Mouse (Mus musculus): ENCODE data around the gene Zfp639. TPM values are rescaled to one million over a fixed set of nuclear protein-coding genes. Genes with fewer than 3 reads are reported as not detected.

Zfp639 gene
- polyA plus RNA-seq (2014; fragmentation: Nextera tagmentation; extraction: Ambion mirVana): 44.9 and 47.2 TPM in 2 replicates

DNA sequence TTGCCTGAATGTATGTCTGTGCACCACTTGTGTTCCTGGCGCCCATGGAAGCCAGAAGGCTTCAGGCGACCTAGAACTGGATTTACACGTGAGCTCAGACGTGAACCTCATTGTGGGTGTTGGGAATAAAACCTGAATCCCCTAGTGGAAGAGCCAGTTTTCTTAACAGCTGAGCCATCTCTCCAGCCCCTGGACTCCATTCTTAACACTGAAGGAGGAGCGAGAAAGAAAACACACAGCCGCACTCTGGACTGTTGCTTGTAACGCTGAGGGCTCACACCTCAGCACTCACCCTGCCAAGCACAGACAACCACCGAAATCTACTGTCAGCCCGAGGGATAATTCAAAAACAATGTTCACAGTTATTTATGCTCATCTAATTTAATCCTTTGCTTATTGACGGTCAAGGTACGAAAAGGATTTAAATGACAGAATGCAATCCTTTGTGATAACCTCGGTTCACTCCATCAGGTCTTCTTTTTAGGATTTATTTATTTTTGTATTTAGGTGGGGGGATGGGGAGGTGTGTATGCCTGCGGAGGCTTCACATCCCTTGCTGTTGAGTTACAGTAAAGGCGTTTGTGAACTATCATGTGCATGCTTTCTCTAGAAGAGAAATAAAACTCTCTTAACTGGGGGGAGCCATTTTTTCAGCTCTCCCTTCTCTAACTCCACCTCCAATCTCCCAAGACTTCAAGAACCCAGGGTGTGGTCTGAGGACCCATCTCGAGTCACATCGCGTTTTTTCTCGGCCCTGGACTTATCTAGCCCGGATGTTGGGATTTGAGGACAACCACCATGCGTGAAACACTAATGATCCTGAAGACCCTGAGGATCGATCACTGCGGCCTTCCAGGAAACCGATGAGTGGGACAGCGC, at the start of gene Zfp639:
Gene Zfp639 (plus strand): TSS at position 764 of the 879 bp plus-strand sequence.
- H3K9ac ChIP-seq (replicated peaks; ENCODE audit: low read depth, low read length): peak within 1 kb of the TSS; percentile 95
- WGBS: 9% methylated on average over 24 of the region's 24 CpGs
- H3K4me1 ChIP-seq (ENCODE audit: control insufficient read depth, insufficient read depth, low read length): peaks cover 17% of the 10 kb centered on the region
- peak within 1 kb of the TSS; percentile 62 for H3K27ac ChIP-seq (ENCODE audit: low read depth, low read length)
- H3K27me3 ChIP-seq (ENCODE audit: control insufficient read depth, insufficient read depth, low read length): no peaks in the 10 kb centered on the region
- H3K4me3 ChIP-seq (ENCODE audit: low read depth, low read length): peak within 1 kb of the TSS; percentile 88
- no peaks in the 10 kb centered on the region for H3K9me3 ChIP-seq (ENCODE audit: control insufficient read depth, low read length)
- ATAC-seq (ENCODE audit: low read depth): peak; percentile 18; the same call in 1 of the 2 replicates
- no peaks in the 10 kb centered on the region; the same call in 1 of the 2 replicates for H3K36me3 ChIP-seq (ENCODE audit: control insufficient read depth, insufficient read depth, low read length)
- peak within 1 kb of the TSS; percentile 87 for H3K4me2 ChIP-seq (ENCODE audit: low read depth, low read length)

- ATAC-seq (ENCODE audit: low read depth): no peak
- no peak overlapping the region for H3K4me2 ChIP-seq (ENCODE audit: low read depth, low read length)
- no peaks in the 10 kb centered on the region for H3K27me3 ChIP-seq (ENCODE audit: control insufficient read depth, insufficient read depth, low read length)
- H3K36me3 ChIP-seq (ENCODE audit: control insufficient read depth, insufficient read depth, low read length): peaks cover 10% of the 10 kb centered on the region
- H3K4me3 ChIP-seq (ENCODE audit: low read depth, low read length): no peak overlapping the region
- no peak overlapping the region for H3K9ac ChIP-seq (replicated peaks; ENCODE audit: low read depth, low read length)
- WGBS: 97% methylated on average over 4 of the region's 4 CpGs
- H3K4me1 ChIP-seq (ENCODE audit: control insufficient read depth, insufficient read depth, low read length): no peaks in the 10 kb centered on the region
- no peaks in the 10 kb centered on the region for H3K9me3 ChIP-seq (ENCODE audit: control insufficient read depth, low read length)
- no peak overlapping the region for H3K27ac ChIP-seq (ENCODE audit: low read depth, low read length)
Observed at GRCm38 (mm10) chr3:32467321-32467720, 42.7 kb upstream of the Zfp639 start.

DNA sequence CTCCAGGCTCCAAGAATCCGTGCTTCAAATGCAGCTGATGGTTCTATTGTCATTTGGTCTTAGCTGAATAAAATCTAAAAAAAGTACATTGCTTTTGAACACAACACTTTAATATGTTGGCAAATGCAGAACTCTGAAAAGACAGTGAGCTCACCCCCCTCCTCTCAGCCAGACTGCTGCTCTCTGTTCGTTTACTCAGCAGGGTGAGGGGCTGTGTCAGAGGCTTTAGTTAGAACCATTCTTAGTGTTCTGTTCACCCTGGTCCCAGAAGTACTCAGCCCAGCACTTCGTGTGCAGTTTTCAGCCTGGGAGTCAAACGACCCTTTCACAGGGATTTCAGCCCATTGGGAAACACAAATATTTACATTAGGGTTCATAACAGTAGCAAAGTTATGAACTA, 41.6 kb upstream of the Zfp639 start:
- ATAC-seq (ENCODE audit: low read depth): no peak
- WGBS: 71% methylated on average over 4 of the region's 4 CpGs

GRCm38 (mm10) chr3:32470449-32470848, 39.6 kb upstream of the Zfp639 start:
- WGBS: 63% methylated on average over 7 of the region's 7 CpGs
- Histone ChIP-seq H3K4me3 (ENCODE audit: low read depth, low read length) (no peak overlapping the region), H3K4me2 (ENCODE audit: low read depth, low read length) (no peak overlapping the region), H3K4me1 (ENCODE audit: control insufficient read depth, insufficient read depth, low read length) (no peaks in the 10 kb centered on the region), H3K9me3 (ENCODE audit: control insufficient read depth, low read length) (no peaks in the 10 kb centered on the region), H3K36me3 (ENCODE audit: control insufficient read depth, insufficient read depth, low read length) (no peaks in the 10 kb centered on the region), H3K9ac (replicated peaks; ENCODE audit: low read depth, low read length) (no peak overlapping the region), H3K27me3 (ENCODE audit: control insufficient read depth, insufficient read depth, low read length) (no peaks in the 10 kb centered on the region), H3K27ac (ENCODE audit: low read depth, low read length) (no peak overlapping the region)
- no peak for ATAC-seq (ENCODE audit: low read depth)

More for the DNA sequence above, 41.6 kb upstream of the Zfp639 start:
- Histone ChIP-seq H3K36me3 (ENCODE audit: control insufficient read depth, insufficient read depth, low read length) (no peaks in the 10 kb centered on the region; the same call in 1 of the 2 replicates), H3K27me3 (ENCODE audit: control insufficient read depth, insufficient read depth, low read length) (no peaks in the 10 kb centered on the region), H3K4me3 (ENCODE audit: low read depth, low read length) (no peak overlapping the region), H3K9ac (replicated peaks; ENCODE audit: low read depth, low read length) (no peak overlapping the region), H3K4me1 (ENCODE audit: control insufficient read depth, insufficient read depth, low read length) (no peaks in the 10 kb centered on the region), H3K4me2 (ENCODE audit: low read depth, low read length) (no peak overlapping the region), H3K27ac (ENCODE audit: low read depth, low read length) (no peak overlapping the region), H3K9me3 (ENCODE audit: control insufficient read depth, low read length) (no peaks in the 10 kb centered on the region)

- no peaks in the 10 kb centered on the region for H3K4me1 ChIP-seq (ENCODE audit: control insufficient read depth, insufficient read depth, low read length)
- no peaks in the 10 kb centered on the region for H3K9me3 ChIP-seq (ENCODE audit: control insufficient read depth, low read length)
- peak; percentile 26; the same call in 1 of the 2 replicates for ATAC-seq (ENCODE audit: low read depth)
- H3K9ac ChIP-seq (replicated peaks; ENCODE audit: low read depth, low read length): no peak overlapping the region
- 77% methylated on average over 6 of the region's 6 CpGs for WGBS
- no peak overlapping the region for H3K4me2 ChIP-seq (ENCODE audit: low read depth, low read length)
- no peak overlapping the region for H3K27ac ChIP-seq (ENCODE audit: low read depth, low read length)
- H3K27me3 ChIP-seq (ENCODE audit: control insufficient read depth, insufficient read depth, low read length): no peaks in the 10 kb centered on the region
- H3K36me3 ChIP-seq (ENCODE audit: control insufficient read depth, insufficient read depth, low read length): no peaks in the 10 kb centered on the region
- H3K4me3 ChIP-seq (ENCODE audit: low read depth, low read length): no peak overlapping the region
Observed at GRCm38 (mm10) chr3:32471098-32471497, 39.0 kb upstream of the Zfp639 start.

DNA sequence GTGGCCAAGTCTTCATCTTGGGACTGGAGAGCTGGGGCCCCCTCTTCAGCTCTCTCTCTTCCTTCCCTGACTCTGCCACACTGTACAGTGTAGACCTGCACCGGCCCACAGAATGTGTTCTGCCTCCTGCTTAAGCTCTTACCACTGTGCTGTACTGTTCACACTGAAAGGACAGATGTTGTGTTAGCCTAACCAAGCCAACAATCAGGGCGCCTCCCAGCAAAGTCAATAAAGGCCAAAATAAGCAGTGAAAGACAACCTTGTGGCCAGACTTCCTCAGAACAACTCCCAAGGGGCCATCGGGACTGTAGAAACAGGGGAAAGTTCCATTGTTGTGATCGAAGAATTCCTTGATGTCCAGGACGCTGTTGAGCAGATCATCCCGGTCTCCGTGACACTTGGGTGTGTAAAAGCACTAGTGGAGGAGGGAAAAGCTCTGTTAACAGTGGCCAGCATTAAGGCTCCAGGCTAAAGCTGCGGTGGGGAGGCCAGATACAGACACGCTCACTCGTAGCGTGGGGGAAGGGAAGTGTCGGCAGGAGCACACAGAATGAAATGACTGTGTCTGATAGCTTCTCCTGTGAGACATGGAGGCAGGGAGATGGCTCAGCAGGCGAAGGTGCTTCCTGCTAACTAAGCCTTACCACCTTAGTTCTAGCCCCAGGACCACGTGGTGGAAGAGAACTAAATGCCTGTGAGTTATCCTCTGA, 37.7 kb upstream of the Zfp639 start:
- ATAC-seq (ENCODE audit: low read depth): peak; percentile 47; the same call in 1 of the 2 replicates
- no peaks in the 10 kb centered on the region for H3K4me1 ChIP-seq (ENCODE audit: control insufficient read depth, insufficient read depth, low read length)

DNA sequence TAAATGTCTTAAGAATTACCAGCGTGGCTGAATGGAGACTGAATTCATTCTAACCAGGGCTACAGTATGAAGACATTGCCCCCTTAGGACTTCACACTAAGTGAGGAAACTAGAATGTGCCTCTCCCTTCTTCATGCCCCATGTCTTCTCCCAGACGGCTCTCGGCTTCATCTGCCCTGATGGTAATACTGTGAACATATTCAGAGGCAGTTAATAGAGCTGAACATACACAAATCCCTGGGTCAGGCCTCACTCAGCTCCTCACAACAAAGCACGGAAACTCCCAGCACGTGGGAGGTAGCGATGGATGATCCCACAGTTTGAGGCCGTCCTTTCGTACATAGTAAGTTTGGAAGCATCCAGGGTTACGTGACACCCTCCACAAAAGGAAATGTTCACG, 36.9 kb upstream of the Zfp639 start:
- no peak for ATAC-seq (ENCODE audit: low read depth)
- 74% methylated on average over 10 of the region's 10 CpGs for WGBS
- H3K27me3 ChIP-seq (ENCODE audit: control insufficient read depth, insufficient read depth, low read length): no peaks in the 10 kb centered on the region

More for the DNA sequence above, 37.7 kb upstream of the Zfp639 start:
- no peaks in the 10 kb centered on the region for H3K36me3 ChIP-seq (ENCODE audit: control insufficient read depth, insufficient read depth, low read length)
- no peak overlapping the region for H3K9ac ChIP-seq (replicated peaks; ENCODE audit: low read depth, low read length)
- no peak overlapping the region for H3K27ac ChIP-seq (ENCODE audit: low read depth, low read length)
- no peaks in the 10 kb centered on the region for H3K9me3 ChIP-seq (ENCODE audit: control insufficient read depth, low read length)
- 73% methylated on average over 14 of the region's 14 CpGs for WGBS
- no peak overlapping the region for H3K4me3 ChIP-seq (ENCODE audit: low read depth, low read length)
- H3K4me2 ChIP-seq (ENCODE audit: low read depth, low read length): no peak overlapping the region
- no peaks in the 10 kb centered on the region for H3K27me3 ChIP-seq (ENCODE audit: control insufficient read depth, insufficient read depth, low read length)

DNA sequence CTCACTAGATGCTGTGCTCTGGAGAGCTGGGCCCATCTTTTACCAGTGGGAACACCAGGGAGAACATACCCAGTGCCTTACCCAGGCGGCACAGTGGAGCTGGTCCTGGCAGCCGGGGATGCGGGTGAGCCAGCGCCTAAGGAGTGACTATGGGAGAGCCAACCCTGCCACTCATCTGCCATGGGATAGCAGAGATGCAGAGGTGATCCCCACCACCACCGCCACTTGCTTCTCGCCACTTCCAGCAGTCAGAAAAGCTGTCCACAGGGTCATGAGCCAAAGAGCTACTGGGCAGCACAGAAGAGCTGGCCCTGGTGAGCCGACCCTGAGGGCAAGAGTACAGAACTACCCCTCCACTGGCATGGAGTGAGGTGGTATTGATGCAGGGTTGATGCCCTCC, 30.1 kb upstream of the Zfp639 start:
- WGBS: 87% methylated on average over 7 of the region's 7 CpGs
- Histone ChIP-seq H3K9me3 (ENCODE audit: control insufficient read depth, low read length) (no peaks in the 10 kb centered on the region), H3K36me3 (ENCODE audit: control insufficient read depth, insufficient read depth, low read length) (no peaks in the 10 kb centered on the region), H3K4me1 (ENCODE audit: control insufficient read depth, insufficient read depth, low read length) (no peaks in the 10 kb centered on the region), H3K4me3 (ENCODE audit: low read depth, low read length) (no peak overlapping the region), H3K9ac (replicated peaks; ENCODE audit: low read depth, low read length) (no peak overlapping the region), H3K27me3 (ENCODE audit: control insufficient read depth, insufficient read depth, low read length) (no peaks in the 10 kb centered on the region), H3K27ac (ENCODE audit: low read depth, low read length) (no peak overlapping the region), H3K4me2 (ENCODE audit: low read depth, low read length) (no peak overlapping the region)
- ATAC-seq (ENCODE audit: low read depth): no peak

More for the DNA sequence above, 36.9 kb upstream of the Zfp639 start:
- H3K9me3 ChIP-seq (ENCODE audit: control insufficient read depth, low read length): no peaks in the 10 kb centered on the region
- no peak overlapping the region for H3K4me2 ChIP-seq (ENCODE audit: low read depth, low read length)
- H3K4me1 ChIP-seq (ENCODE audit: control insufficient read depth, insufficient read depth, low read length): no peaks in the 10 kb centered on the region
- no peak overlapping the region for H3K27ac ChIP-seq (ENCODE audit: low read depth, low read length)
- no peaks in the 10 kb centered on the region for H3K36me3 ChIP-seq (ENCODE audit: control insufficient read depth, insufficient read depth, low read length)
- H3K9ac ChIP-seq (replicated peaks; ENCODE audit: low read depth, low read length): no peak overlapping the region
- no peak overlapping the region for H3K4me3 ChIP-seq (ENCODE audit: low read depth, low read length)

DNA sequence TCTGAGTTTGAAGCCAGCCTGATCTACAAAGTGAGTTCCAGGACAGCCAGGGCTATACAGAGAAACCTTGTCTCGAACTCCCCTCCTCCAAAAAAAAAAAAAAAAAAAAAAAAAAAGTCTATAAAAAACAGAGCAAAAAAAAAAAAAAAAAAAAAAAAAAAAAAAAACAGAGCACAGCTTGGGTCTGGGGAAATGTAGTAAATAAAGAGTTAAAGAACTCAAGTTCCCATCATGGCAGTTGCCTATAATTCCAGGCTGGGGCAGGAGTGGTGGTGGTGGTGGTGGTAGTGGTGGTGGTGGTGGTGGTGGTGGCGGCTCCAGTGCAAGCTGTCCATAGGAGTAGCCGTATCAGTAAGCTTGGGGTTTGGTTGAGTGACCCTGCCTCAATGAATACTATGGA, 27.0 kb upstream of the Zfp639 start:
- no peak overlapping the region for H3K27ac ChIP-seq (ENCODE audit: low read depth, low read length)
- H3K4me1 ChIP-seq (ENCODE audit: control insufficient read depth, insufficient read depth, low read length): no peaks in the 10 kb centered on the region
- no peak for ATAC-seq (ENCODE audit: low read depth)
- no peaks in the 10 kb centered on the region for H3K36me3 ChIP-seq (ENCODE audit: control insufficient read depth, insufficient read depth, low read length)
- H3K9me3 ChIP-seq (ENCODE audit: control insufficient read depth, low read length): no peaks in the 10 kb centered on the region
- no peaks in the 10 kb centered on the region for H3K27me3 ChIP-seq (ENCODE audit: control insufficient read depth, insufficient read depth, low read length)
- H3K4me3 ChIP-seq (ENCODE audit: low read depth, low read length): no peak overlapping the region
- 90% methylated on average over 3 of the region's 3 CpGs for WGBS
- H3K9ac ChIP-seq (replicated peaks; ENCODE audit: low read depth, low read length): no peak overlapping the region
- H3K4me2 ChIP-seq (ENCODE audit: low read depth, low read length): no peak overlapping the region
